Mouse (Mus musculus) hindbrain, embryonic 10.5 days (tissue): Measurements from ENCODE around the gene Apoa1. TPM values are rescaled to one million over a fixed set of nuclear protein-coding genes. Genes with fewer than 3 reads are reported as not detected.

Source experiments
- DNase-seq: peaks from one replicate; pipeline ENCODE4 v3.0.0-alpha.2; 2017; ENCODE audit warnings: low spot score
- H3K27ac ChIP-seq: fragments of 300-500 bp; sonication (generic); 2 replicates; pipeline ENCODE4 v1.5.1; 2016; ENCODE audit warnings: mild to moderate bottlenecking, moderate library complexity
- H3K27me3 ChIP-seq: fragments of 300-500 bp; sonication (generic); 2 replicates; pipeline ENCODE4 v1.6.1; 2016; ENCODE audit warnings: mild to moderate bottlenecking; ENCODE audit not compliant: poor library complexity, insufficient read depth, severe bottlenecking
- H3K36me3 ChIP-seq: fragments of 300-500 bp; sonication (generic); 2 replicates; pipeline ENCODE4 v1.6.1; 2016; ENCODE audit warnings: mild to moderate bottlenecking, moderate library complexity
- H3K4me1 ChIP-seq: fragments of 300-500 bp; sonication (generic); replicated peaks from 2 replicates; pipeline ENCODE4 v1.6.1; 2016; ENCODE audit warnings: mild to moderate bottlenecking
- H3K4me3 ChIP-seq: fragments of 300-500 bp; sonication (generic); 2 replicates; pipeline ENCODE4 v1.5.1; 2016; ENCODE audit warnings: mild to moderate bottlenecking, moderate library complexity
- H3K9me3 ChIP-seq: fragments of 300-500 bp; sonication (generic); 2 replicates; pipeline ENCODE4 v1.6.1; 2016; ENCODE audit warnings: mild to moderate bottlenecking, moderate library complexity
- WGBS: fragments of 180-500 bp; shearing (Covaris S2); methylation state at CpG from one replicate; pipeline ENCODE4 v1.1.7; 2016; 5-methylcytosine and 5-hydroxymethylcytosine counted together
- polyA plus RNA-seq: library from polyadenylated mRNA; unstranded; fragments of >200 nt; fragmentation: Nextera tagmentation; extraction: Ambion mirVana; gene quantifications from 2 replicates; pipeline ENCODE4 v1.2.1, GENCODE M21; 2016

Gene Apoa1
- polyA plus RNA-seq, 1 experiment from 2014 or later: 0.75 TPM

- no peak for DNase-seq
- Histone ChIP-seq H3K9me3 (no peaks in the 10 kb centered on the region), H3K36me3 (peaks cover 46% of the 10 kb centered on the region), H3K27ac (no peak overlapping the region), H3K4me3 (no peak overlapping the region), H3K4me1 (no peaks in the 10 kb centered on the region), H3K27me3 (no peaks in the 10 kb centered on the region)
- 86% methylated on average over 6 of the region's 6 CpGs for WGBS
Measured at GRCm38 (mm10) chr9:46223090-46223489, 5.3 kb upstream of the Apoa1 start.

DNA sequence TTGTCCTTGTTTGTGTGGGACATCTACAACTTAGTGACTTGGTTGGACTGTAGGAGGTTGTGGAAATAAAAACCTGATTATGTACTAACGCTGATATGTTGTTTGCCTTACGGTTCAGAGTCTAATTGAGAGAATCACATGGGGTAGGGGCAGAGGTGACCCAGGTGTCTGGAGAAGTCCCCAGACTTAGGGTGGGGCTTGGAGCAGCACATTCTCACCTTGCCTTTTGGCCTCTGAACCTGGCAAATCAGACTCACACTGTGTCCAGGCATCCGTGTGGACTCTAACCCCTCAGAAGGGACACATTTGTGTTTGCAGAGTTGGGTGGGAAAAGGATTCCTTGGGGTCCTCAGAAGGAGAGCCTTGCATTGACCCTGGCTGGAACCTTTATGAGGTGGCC, 4.3 kb upstream of the Apoa1 start:
- no peaks in the 10 kb centered on the region for H3K9me3 ChIP-seq
- WGBS: 88% methylated on average over 3 of the region's 3 CpGs
- DNase-seq: no peak
- H3K27ac ChIP-seq: no peak overlapping the region
- peaks cover 45% of the 10 kb centered on the region for H3K36me3 ChIP-seq
- no peaks in the 10 kb centered on the region for H3K4me1 ChIP-seq
- peaks cover 9% of the 10 kb centered on the region; the same call in 1 of the 2 replicates for H3K27me3 ChIP-seq
- H3K4me3 ChIP-seq: no peak overlapping the region

GRCm38 (mm10) chr9:46224945-46225660, 3.3 kb upstream of the Apoa1 start:
- Histone ChIP-seq H3K4me1 (peaks cover 7% of the 10 kb centered on the region), H3K27me3 (peaks cover 12% of the 10 kb centered on the region; the same call in 1 of the 2 replicates), H3K36me3 (peaks cover 35% of the 10 kb centered on the region), H3K4me3 (no peak overlapping the region), H3K9me3 (no peaks in the 10 kb centered on the region), H3K27ac (no peak overlapping the region)
- 70% methylated on average over 5 of the region's 5 CpGs for WGBS
- DNase-seq: no peak

DNA sequence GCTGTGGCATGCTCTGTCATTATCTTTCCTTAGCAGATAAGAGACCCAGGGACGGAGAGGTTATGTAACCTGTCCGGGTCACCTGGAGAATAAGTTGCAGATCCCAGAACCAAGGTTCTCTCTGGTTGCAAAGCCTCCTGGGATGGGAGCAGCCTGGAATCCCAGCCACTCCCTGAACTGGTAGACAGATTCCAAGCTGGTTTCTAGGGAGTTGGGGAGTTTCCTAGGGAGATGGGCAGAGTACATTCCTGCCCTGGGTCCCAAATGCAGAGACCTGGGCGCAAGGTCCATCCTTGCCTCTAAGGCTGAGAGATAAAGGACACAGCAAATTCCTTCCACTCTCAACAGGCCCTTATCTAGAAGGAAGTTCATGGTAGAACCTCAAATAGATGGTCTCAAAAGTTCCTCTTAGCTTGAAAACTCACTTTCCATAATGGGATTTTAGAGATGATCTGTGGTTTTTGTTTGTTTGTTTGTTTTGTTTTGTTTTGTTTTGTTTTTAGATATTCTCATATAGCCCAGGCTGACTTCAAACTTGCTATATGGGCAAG, 1.2 kb upstream of the Apoa1 start:
- no peak for DNase-seq
- H3K36me3 ChIP-seq: peaks cover 14% of the 10 kb centered on the region
- H3K9me3 ChIP-seq: no peaks in the 10 kb centered on the region
- 93% methylated on average over 3 of the region's 3 CpGs for WGBS
- no peak overlapping the region for H3K4me3 ChIP-seq
- no peak overlapping the region for H3K27ac ChIP-seq
- peaks cover 15% of the 10 kb centered on the region for H3K4me1 ChIP-seq
- peaks cover 30% of the 10 kb centered on the region for H3K27me3 ChIP-seq

GRCm38 (mm10) chr9:46229573-46230449, 1.4 kb downstream of the Apoa1 start:
- H3K9me3 ChIP-seq: no peaks in the 10 kb centered on the region
- H3K27ac ChIP-seq: peak overlapping the region; percentile 86
- WGBS: 16% methylated on average over 37 of the region's 37 CpGs

GRCm38 (mm10) chr9:46230450-46230975, 2.1 kb downstream of the Apoa1 start:
- Histone ChIP-seq H3K27me3 (peaks cover 35% of the 10 kb centered on the region), H3K36me3 (no peaks in the 10 kb centered on the region), H3K4me1 (peaks cover 18% of the 10 kb centered on the region), H3K4me3 (peak overlapping the region; percentile 60), H3K9me3 (no peaks in the 10 kb centered on the region), H3K27ac (peak overlapping the region; percentile 86)
- 21% methylated on average over 13 of the region's 13 CpGs for WGBS
- no peak for DNase-seq

More at GRCm38 (mm10) chr9:46229573-46230449, 1.4 kb downstream of the Apoa1 start:
- Histone ChIP-seq H3K4me3 (peak overlapping the region; percentile 60), H3K4me1 (peaks cover 15% of the 10 kb centered on the region), H3K36me3 (no peaks in the 10 kb centered on the region), H3K27me3 (peaks cover 35% of the 10 kb centered on the region)
- DNase-seq: peak; percentile 84

DNA sequence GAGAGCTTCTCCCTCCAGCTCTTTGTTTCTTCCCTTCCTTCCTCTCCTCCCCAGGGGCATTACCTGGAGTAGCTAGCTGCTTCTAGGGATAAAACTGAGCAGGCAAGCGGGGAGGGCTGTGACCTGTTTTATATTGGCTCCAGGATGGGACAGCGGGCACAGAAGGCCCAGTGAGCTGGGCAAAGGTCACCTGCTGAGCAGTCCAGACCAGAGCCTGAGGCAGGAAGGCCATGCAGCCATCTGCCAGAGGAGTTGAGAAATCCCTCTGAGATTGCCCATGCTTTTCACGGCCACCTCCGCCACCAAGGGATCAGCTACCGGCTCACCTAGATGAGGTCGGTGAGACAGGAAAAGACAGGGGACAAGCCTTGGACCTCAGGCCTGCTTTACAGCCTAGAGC, 6.8 kb downstream of the Apoa1 start:
- no peak for DNase-seq
- peak overlapping the region; percentile 23; the same call in 1 of the 2 replicates for H3K27ac ChIP-seq
- H3K4me3 ChIP-seq: no peak overlapping the region

DNA sequence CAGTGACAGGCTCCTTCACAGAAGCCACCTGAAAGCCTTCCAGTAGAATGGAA, 7.0 kb downstream of the Apoa1 start, which contains the start of gene Apoc3:
Gene Apoc3 (minus strand): TSS at position 41 of the 53 bp plus-strand sequence.
- Histone ChIP-seq H3K9me3 (no peaks in the 10 kb centered on the region), H3K4me1 (peaks cover 14% of the 10 kb centered on the region), H3K27ac (peak within 1 kb of the TSS; percentile 23; the same call in 1 of the 2 replicates), H3K4me3 (no peak within 1 kb of the TSS), H3K27me3 (peaks cover 19% of the 10 kb centered on the region), H3K36me3 (no peaks in the 10 kb centered on the region)
- no peak for DNase-seq

More for the DNA sequence above, 6.8 kb downstream of the Apoa1 start:
- H3K36me3 ChIP-seq: no peaks in the 10 kb centered on the region
- H3K9me3 ChIP-seq: no peaks in the 10 kb centered on the region
- H3K27me3 ChIP-seq: peaks cover 21% of the 10 kb centered on the region
- H3K4me1 ChIP-seq: peaks cover 16% of the 10 kb centered on the region
- WGBS: 84% methylated on average over 6 of the region's 6 CpGs

GRCm38 (mm10) chr9:46235649-46236048, 7.3 kb downstream of the Apoa1 start:
- 64% methylated on average over 4 of the region's 4 CpGs for WGBS
- H3K4me3 ChIP-seq: no peak overlapping the region
- no peak for DNase-seq
- peaks cover 17% of the 10 kb centered on the region for H3K27me3 ChIP-seq
- no peak overlapping the region for H3K27ac ChIP-seq
- no peaks in the 10 kb centered on the region for H3K36me3 ChIP-seq
- H3K9me3 ChIP-seq: no peaks in the 10 kb centered on the region
- peaks cover 12% of the 10 kb centered on the region for H3K4me1 ChIP-seq

GRCm38 (mm10) chr9:46238850-46239249, 10.5 kb downstream of the Apoa1 start:
- Histone ChIP-seq H3K27me3 (no peaks in the 10 kb centered on the region; the same call in 1 of the 2 replicates), H3K4me1 (peaks cover 19% of the 10 kb centered on the region; the same call in 1 of the 2 replicates), H3K27ac (no peak overlapping the region), H3K9me3 (no peaks in the 10 kb centered on the region), H3K4me3 (no peak overlapping the region), H3K36me3 (no peaks in the 10 kb centered on the region)
- 91% methylated on average over 7 of the region's 7 CpGs for WGBS
- no peak for DNase-seq

DNA sequence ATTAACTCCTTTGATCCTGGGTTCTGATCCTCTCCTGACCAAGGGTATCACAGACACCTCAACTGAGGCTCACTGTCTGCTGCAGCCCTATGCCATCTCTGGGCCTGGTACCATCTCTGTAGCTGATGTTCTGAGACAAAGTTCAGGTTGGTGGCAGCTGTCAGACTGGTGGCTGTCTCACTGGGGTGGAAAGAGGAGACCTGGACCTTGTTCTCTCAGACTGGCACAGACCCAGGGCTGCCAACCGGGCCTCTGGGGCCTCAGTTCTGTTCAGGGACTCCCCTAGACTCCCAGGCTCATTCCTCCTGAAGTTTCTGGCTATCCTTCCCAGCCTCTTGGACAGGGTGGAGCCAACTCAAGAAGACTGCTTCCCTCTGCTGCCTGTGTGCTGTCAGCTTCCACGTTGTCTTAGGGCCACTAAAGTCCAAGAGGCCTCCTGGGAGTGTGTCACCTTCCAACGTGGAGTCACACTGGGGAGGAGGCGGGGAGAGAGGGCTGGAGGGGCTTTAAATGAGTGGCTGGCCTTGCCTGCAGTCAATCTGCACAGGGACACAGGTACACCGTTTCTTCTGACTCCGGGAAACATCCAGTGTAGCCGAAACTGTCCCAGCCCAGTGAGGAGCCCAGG, 12.3 kb downstream of the Apoa1 start, which contains the start of gene Apoa4:
Gene Apoa4 (plus strand): TSS at position 171 of the 628 bp plus-strand sequence.
- no peaks in the 10 kb centered on the region for H3K27me3 ChIP-seq
- 73% methylated on average over 7 of the region's 7 CpGs for WGBS
- DNase-seq: no peak

DNA sequence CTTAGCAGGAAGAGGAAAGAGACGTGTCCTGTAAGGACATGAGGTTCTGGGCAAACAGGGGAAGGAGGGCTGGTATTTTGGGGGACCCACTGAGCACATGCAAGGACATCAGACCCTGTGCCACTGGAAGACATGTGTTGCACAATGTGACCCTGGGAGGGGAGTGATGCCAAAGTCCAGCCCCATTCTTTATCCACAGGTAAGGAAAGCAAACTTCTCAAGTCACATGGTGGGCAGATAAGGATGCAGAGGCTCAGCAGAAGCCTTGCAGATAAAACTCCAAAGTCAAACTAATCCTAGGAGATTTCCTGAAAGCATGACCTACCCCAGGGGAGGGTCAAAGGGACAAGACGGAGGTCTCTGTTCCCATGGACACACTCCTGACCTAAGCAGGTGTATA, 13.4 kb downstream of the Apoa1 start:
- Histone ChIP-seq H3K4me3 (no peak overlapping the region), H3K27me3 (no peaks in the 10 kb centered on the region), H3K36me3 (no peaks in the 10 kb centered on the region), H3K4me1 (peaks cover 18% of the 10 kb centered on the region; the same call in 1 of the 2 replicates), H3K27ac (no peak overlapping the region), H3K9me3 (no peaks in the 10 kb centered on the region)
- 84% methylated on average over 2 of the region's 2 CpGs for WGBS
- no peak for DNase-seq

More for the DNA sequence above, 12.3 kb downstream of the Apoa1 start, which contains the start of gene Apoa4:
- Histone ChIP-seq H3K4me3 (no peak within 1 kb of the TSS), H3K9me3 (no peaks in the 10 kb centered on the region), H3K36me3 (no peaks in the 10 kb centered on the region), H3K4me1 (peaks cover 21% of the 10 kb centered on the region; the same call in 1 of the 2 replicates), H3K27ac (no peak within 1 kb of the TSS)
